Comparison of ENCODE assay signal across 10 mouse cellular contexts in genomic region chr13:30913028-30913427, GRCm38 (mm10). TPM values are rescaled to one million over a fixed set of nuclear protein-coding genes. Genes with fewer than 3 reads are reported as not detected.
DNase-seq lines count a peak whose midpoint lies in the region; ATAC-seq and TF ChIP-seq lines count a peak whose summit lies in the region.
"Had no signal": no experiment of that assay in that cellular context is flagged by ENCODE, and none has a peak within 500 bp of the region (broad histone marks: within the 10 kb centered on the region; RNA-seq: fewer than 3 reads in every experiment).

No protein-coding gene starts in this region.

- no peaks in the 10 kb centered on the region for H3K27me3 ChIP-seq in hindbrain, embryonic 11.5 days (ENCODE audit: control insufficient read depth, insufficient read depth, low read length)
- H3K27me3 ChIP-seq in hindbrain, embryonic 12.5 days, result no peaks in the 10 kb centered on the region
- H3K27me3 ChIP-seq in hindbrain, postnatal 0 days (ENCODE audit: insufficient read depth, low read length), result no peaks in the 10 kb centered on the region
- H3K27me3 ChIP-seq: forebrain, embryonic 13.5 days had no signal

- 18% methylated on average over 4 of the region's 4 CpGs for WGBS in hindbrain, embryonic 11.5 days
- 32% methylated on average over 4 of the region's 4 CpGs for WGBS in hindbrain, embryonic 12.5 days
- 29% methylated on average over 4 of the region's 4 CpGs for WGBS in hindbrain, postnatal 0 days

- TF ChIP-seq CTCF in hindbrain, postnatal 0 days (IDR thresholded peaks at IDR 0.05; ENCODE audit: low read depth), result no peak

- no peaks in the 10 kb centered on the region for H3K9me3 ChIP-seq in hindbrain, embryonic 11.5 days (ENCODE audit: control insufficient read depth, low read length)
- no peaks in the 10 kb centered on the region for H3K9me3 ChIP-seq in hindbrain, embryonic 12.5 days (replicated peaks)
- H3K9me3 ChIP-seq in hindbrain, postnatal 0 days (ENCODE audit: low read length), result no peaks in the 10 kb centered on the region
- H3K9me3 ChIP-seq: forebrain, embryonic 13.5 days had no signal

- no peak for ATAC-seq in hindbrain, embryonic 11.5 days (ENCODE audit: low FRiP score)
- no peak for ATAC-seq in hindbrain, embryonic 12.5 days (ENCODE audit: low FRiP score)
- peak; percentile 63 for ATAC-seq in activated CD4-positive, CD25-positive, alpha-beta regulatory T cell, adult 4 months
- ATAC-seq in hindbrain, postnatal 0 days, result no peak
- ATAC-seq: forebrain, embryonic 13.5 days had no signal

- H3K27ac ChIP-seq in hindbrain, embryonic 11.5 days (ENCODE audit: low read depth, low read length), result no peak overlapping the region
- no peak overlapping the region for H3K27ac ChIP-seq in hindbrain, embryonic 12.5 days
- H3K27ac ChIP-seq in hindbrain, postnatal 0 days, result no peak overlapping the region
- H3K27ac ChIP-seq: forebrain, embryonic 13.5 days had no signal

- H3K4me3 ChIP-seq in hindbrain, embryonic 11.5 days (ENCODE audit: low read depth, low read length), result no peak overlapping the region
- no peak overlapping the region for H3K4me3 ChIP-seq in hindbrain, embryonic 12.5 days
- no peak overlapping the region for H3K4me3 ChIP-seq in hindbrain, postnatal 0 days (ENCODE audit: low read length)
- H3K4me3 ChIP-seq: forebrain, embryonic 13.5 days had no signal

- peak; percentile 16 for DNase-seq in hindbrain, embryonic 11.5 days (ENCODE audit: low spot score)
- peak; percentile 60 for DNase-seq in 416B (ENCODE audit: low read depth)
- peak; percentile 23 for DNase-seq in hindbrain, postnatal 0 days (ENCODE audit: low spot score)
- no peak for DNase-seq in B cell, adult 2 months
- no peak for DNase-seq in urinary bladder, postnatal 10 days (ENCODE audit: low spot score)
- DNase-seq in adrenal gland, postnatal 25 days, result no peak
- DNase-seq: thymus, postnatal 4 days had no signal

- no peak overlapping the region for H3K4me2 ChIP-seq in hindbrain, embryonic 11.5 days (replicated peaks; ENCODE audit: low read depth, low read length)
- H3K4me2 ChIP-seq in hindbrain, embryonic 12.5 days (replicated peaks), result no peak overlapping the region
- H3K4me2 ChIP-seq in hindbrain, postnatal 0 days (ENCODE audit: low read depth, low read length), result no peak overlapping the region
- H3K4me2 ChIP-seq: forebrain, embryonic 13.5 days had no signal

- H3K9ac ChIP-seq in hindbrain, embryonic 11.5 days (ENCODE audit: low read depth, low read length), result no peak overlapping the region
- H3K9ac ChIP-seq in hindbrain, embryonic 12.5 days, result no peak overlapping the region
- H3K9ac ChIP-seq in hindbrain, postnatal 0 days (replicated peaks; ENCODE audit: low read length), result no peak overlapping the region
- H3K9ac ChIP-seq: forebrain, embryonic 13.5 days had no signal

- no peaks in the 10 kb centered on the region for H3K36me3 ChIP-seq in hindbrain, embryonic 11.5 days (ENCODE audit: control insufficient read depth, insufficient read depth, low read length)
- 0 out of 2 replicates have a peak, but pooled peaks cover 5% of the 10 kb centered on the region for H3K36me3 ChIP-seq in hindbrain, embryonic 12.5 days
- H3K36me3 ChIP-seq in hindbrain, postnatal 0 days (ENCODE audit: insufficient read depth, low read length), result no peaks in the 10 kb centered on the region

- no peaks in the 10 kb centered on the region for H3K4me1 ChIP-seq in hindbrain, embryonic 11.5 days (replicated peaks; ENCODE audit: control insufficient read depth, insufficient read depth, low read length)
- H3K4me1 ChIP-seq in hindbrain, embryonic 12.5 days, result peaks cover 4% of the 10 kb centered on the region; the same call in 1 of the 2 replicates
- no peaks in the 10 kb centered on the region for H3K4me1 ChIP-seq in hindbrain, postnatal 0 days (ENCODE audit: insufficient read depth, low read length)
- H3K4me1 ChIP-seq: forebrain, embryonic 13.5 days had no signal

RNA-seq across cellular contexts. Expression of gene Hus1b, which starts 34.5 kb away (rescaled TPM):
- 0.25 TPM in 1 of 2 replicates, not detected in the other for polyA plus RNA-seq in hindbrain, embryonic 11.5 days (2014; fragmentation: Nextera tagmentation; extraction: Ambion mirVana)
- polyA plus RNA-seq in hindbrain, embryonic 12.5 days (2016; fragmentation: Nextera tagmentation; extraction: Ambion mirVana), result not detected in 2 replicates
- polyA plus RNA-seq in activated CD4-positive, CD25-positive, alpha-beta regulatory T cell, adult 4 months (2017; shearing (Covaris generic)), result not detected
- total RNA-seq in hindbrain, postnatal 0 days (2014; rRNA removed), result 0.63 and 1.2 TPM in 2 replicates
- polyA plus RNA-seq in hindbrain, postnatal 0 days (2015; fragmentation: Nextera tagmentation; extraction: Ambion mirVana), result not detected in 2 replicates
- total RNA-seq in adrenal gland, postnatal 25 days (2021), result 1.2 and 1.3 TPM in 2 replicates
- polyA plus RNA-seq: forebrain, embryonic 13.5 days had no signal

Comparison
In these comparisons a context has a peak if more than half of its experiments do, and no peak if none do; other contexts are left out.
1. DNase-seq: peak in hindbrain, embryonic 11.5 days (single experiment), 416B (single experiment) and hindbrain, postnatal 0 days (single experiment); none in B cell, adult 2 months (0 of 2), urinary bladder, postnatal 10 days (single experiment) and adrenal gland, postnatal 25 days (single experiment).